Mouse (Mus musculus): ENCODE measurements around the gene Isl2.
A peak's percentile ranks its signal among the peaks of the same experiment; 100 is the strongest.

The Isl2 gene

DNA sequence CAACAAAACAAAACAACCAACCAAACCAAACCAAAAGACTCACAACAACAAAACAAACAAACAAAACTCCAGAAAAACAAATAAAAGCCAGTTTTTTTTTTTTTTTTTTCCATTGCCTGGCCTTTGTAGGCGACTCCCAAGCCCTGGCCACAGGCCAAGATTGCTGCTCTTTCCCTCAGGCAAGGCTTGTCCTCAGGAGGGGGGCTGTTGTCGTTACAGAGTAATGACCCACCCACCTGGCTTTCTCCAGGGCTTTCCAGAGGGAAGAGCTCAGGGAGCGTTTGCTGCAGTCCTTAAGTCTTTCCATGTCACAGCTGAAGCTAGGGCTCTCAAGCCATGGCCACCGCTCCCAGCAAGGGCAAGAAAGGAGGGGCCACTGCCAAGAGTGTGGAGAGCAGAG lies at the start of gene Isl2:
Gene Isl2, plus strand, starts transcription at position 296 of the 400 bp plus-strand sequence.
- no peak for DNase-seq

DNA sequence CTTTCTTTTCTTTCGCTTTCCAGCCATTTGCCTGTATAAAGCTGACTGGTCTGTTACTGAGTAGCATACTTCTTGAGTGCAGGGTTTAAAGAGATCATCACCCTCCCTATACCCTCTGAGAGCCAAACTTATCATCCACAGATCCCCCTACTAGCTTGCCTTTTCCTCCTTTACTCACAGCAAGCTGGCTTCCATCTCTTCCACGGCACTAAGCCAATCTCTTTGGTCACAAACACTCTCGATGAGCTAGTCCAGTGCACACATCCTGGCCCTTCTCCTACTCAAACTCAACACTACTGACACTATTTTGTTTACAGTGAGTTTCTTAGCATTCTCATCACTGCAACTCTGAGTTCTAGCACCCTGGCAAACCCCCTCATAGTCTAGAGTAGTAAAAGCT lies 30.6 kb upstream of the Isl2 start:
- DNase-seq: no peak

DNA sequence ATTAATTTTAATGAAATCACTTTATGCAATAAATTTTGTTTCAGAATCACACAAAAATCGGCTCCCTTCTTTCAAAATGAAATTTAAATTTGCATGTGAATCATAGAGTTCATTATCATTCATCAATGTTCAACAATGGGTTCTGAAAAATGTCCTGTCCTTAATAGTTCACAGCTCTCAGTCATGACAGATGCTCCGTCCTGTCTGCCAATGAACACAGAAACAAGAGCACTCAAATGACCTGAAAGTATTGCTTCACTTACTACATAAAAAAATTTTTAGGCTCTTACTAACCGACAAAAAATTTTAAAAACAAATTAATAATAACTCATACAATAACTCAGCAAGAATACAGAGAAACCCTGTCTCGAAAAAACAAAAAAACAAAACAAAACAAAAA lies 29.8 kb upstream of the Isl2 start:
- no peak for DNase-seq

DNA sequence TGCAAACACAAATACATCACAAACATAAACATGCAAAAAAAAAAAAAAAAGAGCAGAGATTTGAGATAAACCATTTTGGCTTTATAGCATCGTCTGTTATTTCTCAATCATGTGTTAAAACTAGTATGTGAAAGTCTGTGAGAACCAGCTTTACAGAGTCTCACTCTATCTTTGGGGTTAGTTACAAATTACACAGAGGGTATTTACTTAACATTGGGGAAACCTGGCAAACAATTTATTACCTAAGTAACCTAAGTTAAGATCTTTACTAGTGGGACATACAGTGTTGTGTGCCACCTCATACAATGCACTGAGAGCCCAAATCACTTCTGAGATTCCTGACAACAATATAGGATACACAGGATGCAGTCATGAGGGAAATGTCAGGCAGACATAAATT lies 28.7 kb upstream of the Isl2 start:
- no peak for DNase-seq

DNA sequence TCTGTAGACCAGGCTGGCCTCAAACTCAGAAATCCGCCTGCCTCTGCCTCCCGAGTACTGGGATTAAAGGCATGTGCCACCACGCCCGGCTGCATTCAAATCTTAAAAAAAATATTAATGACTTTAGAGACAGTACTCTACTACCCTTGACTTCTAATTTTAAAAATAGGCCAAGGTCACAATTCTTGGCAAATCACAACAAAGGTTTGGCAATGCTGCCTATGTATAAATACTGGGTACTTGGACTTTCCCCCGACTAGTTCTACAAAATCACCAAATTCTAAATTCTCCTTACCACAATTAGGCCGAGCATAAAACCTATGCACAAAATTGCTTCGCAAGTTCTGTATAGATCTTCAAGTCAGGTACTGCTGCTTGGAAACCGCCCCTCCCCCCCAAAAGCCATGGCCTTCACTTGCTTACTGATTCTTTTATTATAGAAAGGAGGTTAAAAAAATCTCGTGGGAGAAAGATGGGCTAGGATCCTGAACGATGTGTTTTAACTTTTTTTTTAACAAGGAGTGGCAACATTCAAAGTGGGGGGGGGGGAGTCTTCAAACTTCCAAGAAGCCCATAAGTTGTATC lies 27.7 kb upstream of the Isl2 start:
- no peak for DNase-seq

DNA sequence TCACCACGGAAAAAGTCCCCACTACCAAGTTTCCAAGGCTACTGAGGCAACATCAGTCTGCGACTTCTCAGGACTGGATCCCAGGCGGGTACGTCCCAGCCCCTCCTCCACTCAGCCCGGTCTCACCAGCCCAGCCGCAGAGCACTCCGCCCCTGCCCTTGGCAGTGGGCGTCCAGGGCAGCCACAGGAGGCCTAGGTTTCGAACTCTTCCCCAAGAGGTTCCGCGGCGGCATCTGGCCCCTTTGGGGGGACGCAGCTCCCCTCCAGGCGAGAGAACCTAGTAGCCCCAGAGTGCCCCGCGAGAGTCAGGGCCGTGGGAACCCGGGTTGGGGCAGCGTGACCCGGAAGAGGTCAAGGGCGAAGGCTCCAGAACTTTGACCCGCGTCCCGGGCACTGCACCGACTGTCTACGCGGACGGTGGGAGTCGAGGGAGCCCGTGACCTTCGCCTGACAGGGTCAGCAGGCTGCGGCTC lies 26.9 kb upstream of the Isl2 start:
- DNase-seq: no peak

DNA sequence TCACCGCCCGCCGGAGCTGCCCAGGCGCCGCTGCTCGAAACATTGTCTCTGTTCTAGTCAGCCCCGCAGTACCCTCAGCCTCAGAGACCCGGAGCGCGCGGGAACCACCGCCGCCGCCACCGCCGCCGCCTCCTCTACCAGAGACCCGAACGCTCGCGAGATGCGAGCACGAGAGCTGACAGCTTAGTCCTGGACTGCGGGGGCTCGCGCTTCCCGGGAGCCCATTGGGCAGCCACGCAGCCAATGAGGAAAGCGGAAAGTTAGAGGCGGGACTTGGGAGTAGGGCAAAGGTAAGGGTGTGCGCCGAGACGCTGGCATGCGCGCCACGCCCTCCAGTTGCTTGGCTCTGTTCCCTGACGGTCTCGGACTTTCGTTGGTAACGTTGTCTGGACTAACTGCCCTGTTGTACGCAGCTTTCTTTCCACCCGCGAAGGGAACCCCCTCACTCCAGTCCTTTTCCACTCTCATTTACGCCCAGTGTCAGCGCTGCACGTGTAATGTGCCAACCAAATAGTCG lies 26.4 kb upstream of the Isl2 start, which contains the start of gene Etfa:
Gene Etfa, minus strand, starts transcription at position 217 of the 517 bp plus-strand sequence.
- peak; percentile 88 to 89 for DNase-seq

DNA sequence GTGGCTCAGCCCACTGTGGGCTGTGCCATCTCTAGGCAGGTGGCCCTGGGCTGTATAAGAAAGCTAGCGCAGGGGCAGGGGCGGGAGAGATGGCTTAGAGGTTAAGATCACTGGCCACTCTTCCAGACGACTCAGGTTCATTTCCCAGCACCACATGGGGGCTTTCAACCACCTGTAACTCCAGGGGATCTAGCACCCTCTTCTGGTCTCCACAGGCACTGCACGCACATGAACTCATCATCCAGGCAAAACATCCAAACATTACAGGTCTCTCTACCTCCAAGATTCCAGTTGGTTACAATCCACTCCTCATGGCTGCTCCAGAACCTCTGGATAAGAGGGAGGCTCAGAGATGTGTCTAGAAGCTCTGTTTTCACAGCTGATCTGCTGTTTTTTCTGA lies 12.8 kb upstream of the Isl2 start:
- DNase-seq: no peak

DNA sequence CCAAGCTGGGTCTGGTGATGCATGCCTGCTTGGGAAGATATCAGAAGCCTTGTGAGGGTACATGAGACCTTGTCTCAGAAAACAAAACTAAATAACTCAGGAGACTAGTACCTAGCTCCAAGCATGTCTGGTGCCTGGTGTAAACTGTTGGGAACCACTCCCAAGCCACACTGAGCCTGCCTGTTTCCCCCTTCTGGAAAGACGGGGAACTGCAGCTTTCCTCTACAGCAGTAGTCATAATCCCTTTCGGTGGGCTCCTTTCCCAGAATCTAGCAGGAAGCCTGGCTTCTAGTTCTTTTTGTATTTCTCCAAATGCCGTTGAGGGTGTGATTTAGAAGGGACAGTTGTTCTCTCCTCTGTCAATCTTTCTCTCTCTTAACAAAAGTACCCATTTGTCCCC lies 2.6 kb upstream of the Isl2 start:
- peak in 1 of 2 experiments; percentile 53 for DNase-seq

DNA sequence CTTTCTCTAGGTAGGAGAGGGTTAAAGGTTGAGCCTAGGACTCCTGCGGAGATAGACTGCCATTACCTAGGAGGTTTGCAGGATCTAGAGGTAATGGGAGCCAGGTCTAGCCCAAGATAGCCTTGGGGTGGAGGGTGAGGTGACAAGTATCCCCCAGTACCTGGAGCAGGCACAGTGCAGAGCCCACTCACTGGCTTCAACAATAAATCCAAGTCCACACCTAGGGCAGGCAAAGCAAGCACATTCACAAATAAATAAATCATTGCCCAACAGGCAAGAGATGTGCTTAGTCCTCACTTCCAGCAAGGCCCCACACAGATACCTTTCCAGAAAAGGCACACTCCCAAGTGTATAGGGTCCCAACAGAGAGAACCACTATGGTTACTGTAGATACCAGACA lies 534 bp downstream of the Isl2 start:
- no peak for DNase-seq

DNA sequence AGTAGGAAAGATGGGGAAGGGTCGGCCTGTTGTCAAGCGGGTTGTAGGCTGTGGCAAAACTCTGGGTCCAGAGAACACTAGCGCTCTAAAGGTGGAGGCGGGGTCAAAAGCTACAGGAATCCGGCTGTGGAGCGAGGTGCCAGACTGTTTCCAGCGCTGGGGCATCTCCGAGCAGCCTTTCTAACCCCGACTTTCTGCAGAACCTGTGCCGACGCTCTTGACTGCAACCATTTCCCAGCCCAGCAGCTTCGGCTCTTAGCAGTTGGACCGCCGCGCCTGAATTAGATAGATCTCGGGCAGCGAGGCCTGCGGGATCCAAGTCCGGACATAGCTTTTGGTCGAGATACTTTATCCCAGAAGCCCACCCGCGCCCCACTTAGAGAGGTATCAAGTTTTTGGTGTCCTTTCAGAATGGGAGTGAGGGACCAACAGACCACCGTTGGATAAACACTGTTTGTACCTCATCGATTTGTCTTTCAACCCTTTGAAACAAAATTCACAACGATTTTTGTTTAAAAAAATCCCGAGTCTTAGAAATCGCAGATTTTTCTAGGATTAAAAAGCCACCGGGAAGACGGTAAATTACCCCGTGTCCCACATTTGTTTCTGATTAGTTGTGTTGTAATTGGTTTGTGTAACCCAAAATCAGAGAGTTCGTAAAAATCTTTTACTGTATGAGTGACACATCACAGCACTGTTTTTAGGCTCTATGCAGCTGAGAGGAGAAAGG lies 1.4 kb downstream of the Isl2 start:
- DNase-seq: no peak

DNA sequence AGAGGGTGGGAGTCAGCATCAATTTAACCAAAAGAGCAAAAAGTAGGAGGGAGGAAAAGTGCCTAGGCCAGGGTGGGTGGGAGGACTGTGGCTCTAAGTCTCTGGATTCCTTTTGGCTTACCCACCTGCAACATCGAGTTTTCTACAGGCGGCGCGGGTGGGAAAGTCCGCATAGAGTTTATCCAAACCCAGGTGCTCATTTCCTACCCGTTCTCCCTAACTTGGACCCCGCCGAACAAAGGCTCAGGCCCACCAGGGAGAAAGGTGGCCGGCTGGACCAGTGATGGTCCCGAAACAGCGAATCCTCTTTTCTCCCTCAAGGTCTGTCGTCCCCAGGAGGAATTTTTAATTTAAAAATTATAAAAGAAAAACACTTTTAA lies 1.9 kb downstream of the Isl2 start:
- DNase-seq: no peak

DNA sequence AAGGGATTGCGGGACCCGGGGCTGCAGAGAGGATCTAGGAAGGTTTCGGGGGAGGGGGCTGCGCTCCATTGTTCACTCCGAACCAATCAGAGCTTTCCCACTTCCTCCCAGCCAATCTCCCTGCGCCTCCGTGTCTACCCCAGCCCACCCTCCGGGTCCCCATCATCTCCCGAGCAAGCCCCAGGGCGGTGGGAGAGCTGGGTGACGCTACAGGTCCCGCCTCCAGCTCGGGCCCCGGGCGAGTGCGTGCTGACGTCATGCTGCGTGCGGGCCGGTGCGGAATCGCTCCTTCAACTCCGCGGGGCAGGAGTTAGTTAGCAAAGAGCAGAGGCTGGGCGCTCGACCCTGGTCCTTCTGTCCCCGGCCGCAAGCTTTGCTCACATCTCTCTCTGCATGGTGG lies 2.4 kb downstream of the Isl2 start:
- peak in 1 of 2 experiments; percentile 47 for DNase-seq

DNA sequence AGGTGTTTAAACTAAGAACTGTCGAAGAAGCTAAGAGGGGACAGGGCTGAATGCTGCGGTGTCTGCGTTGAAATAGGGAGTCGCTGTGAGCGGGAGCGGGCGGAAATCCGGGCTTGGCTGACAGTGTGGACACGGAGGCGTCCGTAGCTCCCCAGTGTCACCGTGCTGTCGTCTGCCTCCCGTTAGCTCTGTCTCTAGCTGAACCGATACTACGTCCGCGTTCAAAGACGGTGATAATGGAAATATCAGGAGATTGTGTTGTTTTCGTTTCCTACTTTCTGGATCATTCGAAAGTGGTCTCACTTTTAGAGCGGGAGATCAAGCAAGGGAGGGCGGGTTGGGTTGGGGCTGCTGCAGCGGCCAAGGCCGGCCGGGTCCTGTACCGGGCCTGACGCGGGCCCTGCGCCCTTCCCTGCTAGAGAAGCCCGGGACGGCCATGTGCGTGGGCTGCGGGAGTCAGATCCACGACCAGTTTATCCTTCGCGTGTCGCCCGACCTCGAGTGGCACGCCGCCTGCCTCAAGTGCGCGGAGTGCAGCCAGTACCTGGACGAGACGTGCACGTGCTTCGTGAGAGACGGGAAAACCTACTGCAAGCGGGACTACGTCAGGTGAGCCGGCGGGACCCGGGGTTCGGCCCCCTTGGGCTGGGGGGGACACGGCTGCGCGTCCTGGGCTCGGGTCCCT lies 3.4 kb downstream of the Isl2 start:
- peak in 1 of 2 experiments; percentile 31 for DNase-seq

DNA sequence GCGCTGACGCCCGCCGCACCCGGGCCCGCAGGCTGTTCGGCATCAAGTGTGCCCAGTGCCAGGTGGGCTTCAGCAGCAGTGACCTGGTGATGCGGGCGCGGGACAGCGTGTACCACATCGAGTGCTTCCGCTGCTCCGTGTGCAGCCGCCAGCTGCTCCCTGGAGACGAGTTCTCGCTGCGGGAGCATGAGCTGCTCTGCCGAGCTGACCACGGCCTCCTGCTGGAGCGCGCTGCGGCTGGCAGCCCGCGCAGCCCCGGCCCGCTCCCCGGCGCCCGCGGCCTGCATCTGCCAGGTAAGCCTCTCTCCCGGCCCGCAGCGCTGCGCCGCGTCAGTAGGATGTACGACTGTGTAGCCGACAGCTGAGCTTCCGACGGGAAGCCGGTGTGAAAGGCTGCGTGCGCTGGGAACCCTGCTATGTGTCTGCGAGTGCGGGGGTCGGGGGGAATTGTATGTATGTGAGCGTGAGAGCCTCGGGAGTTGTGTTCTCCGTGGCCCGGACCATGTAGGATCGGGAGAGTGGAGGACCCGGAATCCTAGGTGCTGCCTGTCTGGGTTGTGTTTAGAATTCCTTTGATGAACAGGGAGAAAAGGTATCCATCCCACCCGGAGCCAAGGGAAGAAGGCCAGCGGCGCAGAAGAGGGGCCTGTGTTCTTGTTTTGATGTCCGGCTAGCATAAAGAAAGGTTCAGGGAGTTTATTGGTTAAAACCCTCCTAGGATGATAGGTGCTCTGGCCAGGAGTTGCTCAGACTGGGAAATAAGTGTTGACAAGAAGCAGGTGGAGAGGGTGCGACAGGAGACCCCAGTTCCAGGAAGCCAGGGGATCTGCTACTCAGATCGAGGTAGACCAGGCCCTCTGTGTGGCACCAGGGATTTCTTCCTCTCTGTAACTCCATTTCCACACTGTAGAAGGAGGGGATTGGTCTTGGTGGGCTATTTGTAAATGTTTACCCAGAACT lies 4.2 kb downstream of the Isl2 start:
- DNase-seq: peak in 1 of 2 experiments; percentile 18

DNA sequence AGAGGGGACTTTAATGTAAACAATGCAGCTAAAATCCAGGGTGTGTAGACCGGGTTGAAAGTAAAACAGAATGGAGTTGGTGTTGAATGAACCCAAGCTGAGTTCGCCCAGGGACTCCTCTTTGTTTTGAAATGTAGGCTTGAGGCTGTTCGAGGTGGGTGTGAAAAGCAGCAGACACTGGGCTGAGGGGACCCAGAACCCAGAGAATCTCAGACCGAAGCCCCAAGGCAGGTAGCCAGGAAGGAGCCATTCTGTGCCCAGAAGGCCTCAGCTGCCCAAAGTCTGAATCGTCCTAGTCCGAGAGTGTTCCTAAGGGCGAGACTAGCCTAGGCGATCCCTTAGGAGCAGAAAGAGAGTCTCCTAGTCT lies 4.8 kb downstream of the Isl2 start:
- DNase-seq: no peak

DNA sequence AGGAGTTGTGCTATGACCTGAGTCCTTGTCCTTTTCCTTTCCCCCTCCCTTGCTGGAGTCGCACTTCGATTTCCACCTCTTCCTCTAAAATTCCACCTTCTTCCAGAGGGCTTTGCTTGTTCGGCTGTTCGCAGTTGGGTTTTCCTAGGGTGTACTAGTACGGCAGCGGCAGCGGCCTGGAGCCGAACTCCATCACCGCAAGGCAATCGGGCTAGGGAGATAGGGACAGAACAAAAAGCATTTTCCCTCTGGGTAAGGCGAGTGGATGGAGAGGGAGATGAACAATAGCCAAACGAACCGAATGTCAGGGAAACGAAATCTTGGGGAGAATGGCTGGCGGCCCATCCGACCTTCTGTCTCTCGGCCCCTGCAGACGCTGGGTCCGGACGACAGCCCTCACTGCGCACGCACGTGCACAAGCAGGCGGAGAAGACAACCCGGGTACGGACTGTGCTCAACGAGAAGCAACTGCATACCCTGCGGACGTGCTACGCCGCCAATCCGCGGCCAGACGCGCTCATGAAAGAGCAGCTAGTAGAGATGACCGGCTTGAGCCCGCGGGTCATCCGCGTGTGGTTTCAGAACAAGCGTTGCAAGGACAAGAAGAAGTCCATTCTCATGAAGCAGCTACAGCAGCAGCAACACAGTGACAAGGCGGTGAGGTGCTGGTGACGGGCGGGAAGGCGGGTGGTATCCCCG lies 5.4 kb downstream of the Isl2 start:
- DNase-seq: peak; percentile 15 to 50

DNA sequence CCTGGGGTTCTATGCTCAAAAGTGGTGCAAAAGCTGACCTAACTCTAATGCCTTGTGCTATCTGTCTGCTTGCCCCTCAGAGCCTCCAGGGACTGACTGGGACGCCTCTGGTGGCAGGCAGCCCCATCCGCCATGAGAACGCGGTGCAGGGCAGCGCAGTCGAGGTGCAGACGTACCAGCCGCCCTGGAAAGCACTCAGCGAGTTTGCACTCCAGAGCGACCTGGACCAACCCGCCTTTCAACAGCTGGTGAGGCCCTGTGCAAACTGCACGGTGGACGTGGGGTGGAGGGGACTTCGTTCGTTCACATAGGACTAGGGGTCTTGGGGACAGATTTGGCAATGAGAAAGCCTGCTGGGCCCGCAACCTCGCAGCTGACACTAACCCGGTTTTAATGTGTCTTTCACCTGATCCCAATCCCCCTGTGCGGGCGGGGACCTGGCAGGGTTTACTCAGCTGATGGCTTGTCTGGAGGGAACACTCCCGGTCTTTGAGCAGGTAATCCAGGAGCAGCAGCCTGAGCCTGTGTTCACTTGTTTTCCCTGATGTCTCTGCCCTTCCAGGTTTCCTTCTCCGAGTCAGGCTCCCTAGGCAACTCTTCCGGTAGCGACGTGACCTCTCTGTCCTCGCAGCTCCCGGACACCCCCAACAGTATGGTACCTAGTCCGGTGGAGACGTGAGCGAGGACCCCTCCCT lies 6.5 kb downstream of the Isl2 start:
- DNase-seq: peak in 1 of 2 experiments; percentile 19

DNA sequence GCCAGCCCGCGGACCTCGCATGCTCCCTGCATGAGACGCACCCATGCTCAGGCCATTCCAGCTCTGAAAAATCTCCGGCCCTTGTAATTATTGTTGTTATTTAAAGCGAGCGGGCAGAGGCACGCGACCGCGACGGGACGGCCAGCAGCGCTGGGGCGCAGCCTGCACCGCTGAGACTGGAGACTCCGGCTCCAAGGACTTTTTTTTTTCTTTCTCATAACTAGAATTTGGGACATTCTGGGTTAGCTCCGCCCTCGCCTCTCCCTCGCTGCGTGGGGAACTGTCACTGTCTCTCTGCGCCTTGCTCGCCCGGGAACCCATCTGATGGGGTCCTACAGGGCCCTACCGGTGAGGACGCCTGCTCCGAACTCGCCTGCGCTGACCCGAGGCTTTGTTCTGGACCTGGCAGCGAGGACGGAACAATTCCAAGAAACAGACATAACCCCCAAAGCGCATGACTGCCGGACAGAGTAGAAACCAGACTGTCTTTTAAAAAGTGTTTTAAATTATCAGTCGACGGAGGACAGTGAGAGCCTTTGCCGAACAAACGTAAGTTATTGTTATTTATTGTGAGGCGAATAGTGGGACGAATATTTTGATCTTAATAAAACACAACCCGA lies 7.2 kb downstream of the Isl2 start:
- DNase-seq: no peak

DNA sequence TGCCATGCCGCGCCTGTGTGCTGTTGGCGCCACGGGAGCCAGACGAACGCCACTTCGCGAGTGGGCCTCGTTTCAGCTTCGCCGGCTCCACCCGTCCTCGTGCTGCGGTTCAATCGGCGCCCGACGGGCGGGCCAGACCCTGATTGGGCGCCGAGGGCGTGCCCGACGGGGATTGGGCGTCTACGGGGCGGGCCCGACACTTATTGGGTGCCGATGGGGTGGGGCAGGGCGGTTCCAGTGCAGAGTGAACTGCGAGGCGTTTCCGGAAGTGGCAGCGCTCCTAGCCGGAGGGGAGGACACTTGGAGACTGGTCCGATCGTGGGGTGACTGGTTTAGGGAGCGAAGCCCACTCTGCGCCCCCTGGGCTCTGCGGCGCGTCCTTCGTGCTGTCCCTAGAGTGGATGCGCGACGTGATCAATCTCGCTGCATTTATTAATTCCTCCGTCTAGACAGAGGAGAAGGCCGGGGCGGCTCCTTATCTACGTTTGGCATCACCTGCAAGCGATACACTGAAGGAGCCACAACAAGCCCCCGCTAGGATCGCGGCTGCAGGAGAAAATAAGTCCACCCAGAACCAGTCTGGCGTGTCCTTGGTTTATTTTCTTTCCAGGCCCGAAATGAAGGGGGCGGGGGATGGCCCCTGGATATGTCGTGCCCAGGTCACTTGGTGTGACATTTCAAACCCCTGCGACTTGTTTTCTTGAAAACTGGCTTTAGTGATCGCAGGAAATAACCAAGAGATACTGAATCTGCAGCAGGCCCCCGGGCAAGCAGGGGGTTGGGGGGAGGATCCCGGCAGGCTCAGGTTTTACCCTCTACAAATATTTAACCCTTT lies 7.9 kb downstream of the Isl2 start:
- DNase-seq: peak; percentile 18 to 23

Data from spleen, adult 18-20 months (tissue).